Mouse (Mus musculus): ENCODE results near the gene March1.

DNA sequence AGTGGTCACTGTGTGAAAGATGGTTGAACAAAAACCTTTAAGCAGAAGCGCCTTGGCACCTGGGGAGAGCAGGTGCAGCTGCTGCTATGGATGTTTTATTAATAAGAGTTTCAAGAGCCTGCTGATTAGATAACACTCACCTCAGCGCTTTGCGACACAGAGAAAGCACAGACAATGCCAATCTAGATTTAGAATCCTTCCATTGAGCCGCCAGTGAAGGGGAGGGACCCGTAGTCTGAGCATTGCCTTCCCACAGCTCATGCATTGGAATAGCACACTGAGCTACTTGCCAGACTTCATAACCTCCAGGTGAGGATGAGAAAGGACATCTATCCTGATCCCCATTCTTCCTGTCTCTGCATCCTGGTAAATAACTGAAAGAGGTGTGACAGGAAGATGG is 359.2 kb downstream of the March1 start:
- no peak for TF ChIP-seq CTCF (conservative IDR thresholded peaks at IDR 0.05; ENCODE audit: low read length)
- TF ChIP-seq NANOG (IDR thresholded peaks at IDR 0.05; ENCODE audit: borderline replicate concordance, low read length), result no peak

Measured in E14TG2a.4 (cell line).